Mouse (Mus musculus): ENCODE data around the gene Dtx3.

DNA sequence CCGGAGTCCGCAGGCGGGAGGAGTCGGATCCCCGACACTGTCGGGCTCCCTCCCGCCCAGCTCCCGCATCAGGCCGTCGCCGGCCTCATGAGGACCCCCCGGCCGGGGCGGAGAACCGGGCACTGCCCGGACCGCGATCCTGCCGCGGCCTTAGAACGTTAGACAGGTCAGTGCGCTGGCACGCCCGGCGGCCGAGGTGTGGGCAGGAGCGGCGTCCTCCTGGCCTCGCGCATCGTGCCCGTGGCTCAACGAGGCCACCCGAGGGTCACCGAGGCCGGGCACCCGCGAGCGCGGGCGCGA lies 30.2 kb downstream of the Dtx3 start:
- TF ChIP-seq POLR2A (IDR thresholded peaks at IDR 0.05; ENCODE audit: low read depth, low read length) = no peak
- TF ChIP-seq CTCF (conservative IDR thresholded peaks at IDR 0.05; ENCODE audit: insufficient read depth, insufficient read length, low read depth, low read length) = no peak

Measured in kidney, adult 2 months (tissue).